Mouse (Mus musculus) cerebellum, adult 18-20 months (tissue): ENCODE data around the gene 2310079G19Rik.

Source experiments
- DNase-seq, 2 experiments: peaks; one replicate each; pipeline ENCODE4 v3.0.0; 2021

Gene 2310079G19Rik

DNA sequence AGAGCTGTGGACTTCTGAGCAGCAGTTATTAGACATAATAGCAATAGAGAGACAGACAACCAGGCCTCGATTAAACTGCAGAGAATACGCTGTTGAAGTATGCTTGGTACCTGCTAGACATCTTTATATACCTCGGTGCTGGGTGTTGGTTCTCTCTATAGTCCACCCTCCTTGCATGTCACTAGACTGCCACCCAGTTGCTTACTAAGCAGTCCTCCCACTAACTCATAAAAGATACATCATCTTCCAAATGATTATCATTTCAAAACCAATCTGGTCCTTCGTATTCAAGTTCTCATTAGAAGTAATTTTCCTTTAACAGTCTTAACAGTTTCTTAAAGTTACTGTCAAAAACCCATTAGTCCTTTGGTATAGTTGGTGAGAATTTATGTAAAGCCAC lies at the start of gene 2310079G19Rik:
TSS of gene 2310079G19Rik (minus strand) at position 101 of the 400 bp plus-strand sequence.
- DNase-seq: no peak

GRCm38 (mm10) chr16:88671571-88671970 lies 44.1 kb upstream of the 2310079G19Rik start, which contains the start of gene Krtap27-1:
Gene Krtap27-1, minus strand, starts transcription at chr16:88671671.
- DNase-seq: no peak

DNA sequence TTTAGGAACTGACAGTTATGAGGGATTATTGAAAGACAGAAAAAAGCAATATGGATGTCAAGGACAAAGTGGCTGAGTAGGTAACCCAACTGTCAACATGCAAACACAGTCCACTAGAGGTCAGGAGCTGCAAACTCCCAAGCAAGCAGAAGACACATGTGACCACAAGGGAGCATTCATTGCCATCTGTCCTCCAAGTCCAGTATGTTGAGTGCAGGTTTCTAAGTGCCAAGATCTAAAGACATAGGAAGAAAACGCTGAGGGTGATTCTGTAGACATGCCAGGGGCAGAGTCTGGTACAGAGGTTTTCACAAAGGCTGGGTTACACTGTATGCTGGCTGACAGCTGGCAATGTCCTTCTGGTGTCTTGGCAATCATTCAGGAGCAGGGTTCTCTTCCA lies 30.0 kb upstream of the 2310079G19Rik start:
- DNase-seq: no peak

- no peak for DNase-seq
Observed at GRCm38 (mm10) chr16:88651952-88652351, 24.5 kb upstream of the 2310079G19Rik start.

DNA sequence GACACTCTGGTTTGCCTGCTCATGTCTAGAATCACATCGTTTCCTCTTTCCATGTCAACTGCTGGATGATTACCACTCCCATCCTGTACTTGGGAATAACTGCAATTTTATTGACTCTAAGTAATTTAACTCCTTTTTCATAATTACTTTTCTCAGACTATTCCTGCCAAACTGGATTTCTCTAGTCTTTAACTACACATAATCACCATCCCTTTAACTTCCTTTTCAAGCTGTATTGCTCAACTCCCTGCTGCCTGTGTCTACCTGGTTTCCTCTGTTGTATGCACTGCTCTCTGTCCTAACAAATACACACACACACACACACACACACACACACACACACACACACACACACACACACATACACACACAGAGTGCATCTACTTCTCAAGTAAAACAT lies 23.6 kb upstream of the 2310079G19Rik start:
- no peak for DNase-seq

DNA sequence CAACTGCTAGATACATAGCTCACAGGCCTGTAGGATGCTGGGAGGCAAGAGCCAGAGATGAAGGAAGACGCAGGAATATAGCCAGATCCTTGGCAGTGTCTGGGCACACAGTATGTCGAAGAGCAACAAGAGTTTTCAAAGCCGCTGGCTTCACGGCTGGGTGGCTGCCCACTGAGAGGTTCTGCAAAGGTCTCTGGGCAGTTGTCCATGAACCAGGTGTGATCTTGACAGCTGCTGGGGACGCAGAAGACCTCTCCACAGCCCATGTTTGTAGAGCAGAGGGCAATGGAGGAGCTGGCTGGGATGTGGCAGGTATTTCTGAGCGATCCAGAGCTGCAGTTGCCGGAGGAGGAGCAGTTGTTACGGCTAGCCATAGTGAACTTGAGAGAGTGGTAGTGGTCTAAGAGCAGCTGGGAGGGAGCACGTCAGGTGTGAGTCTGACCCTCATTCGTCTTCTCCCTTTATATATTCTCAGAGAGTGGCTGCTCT lies 19.9 kb upstream of the 2310079G19Rik start, which contains the start of gene Krtap26-1:
TSS of gene Krtap26-1 (minus strand) at position 439 of the 489 bp plus-strand sequence.
- no peak for DNase-seq

- no peak for DNase-seq
Observed at GRCm38 (mm10) chr16:88646366-88647111, 19.1 kb upstream of the 2310079G19Rik start.

DNA sequence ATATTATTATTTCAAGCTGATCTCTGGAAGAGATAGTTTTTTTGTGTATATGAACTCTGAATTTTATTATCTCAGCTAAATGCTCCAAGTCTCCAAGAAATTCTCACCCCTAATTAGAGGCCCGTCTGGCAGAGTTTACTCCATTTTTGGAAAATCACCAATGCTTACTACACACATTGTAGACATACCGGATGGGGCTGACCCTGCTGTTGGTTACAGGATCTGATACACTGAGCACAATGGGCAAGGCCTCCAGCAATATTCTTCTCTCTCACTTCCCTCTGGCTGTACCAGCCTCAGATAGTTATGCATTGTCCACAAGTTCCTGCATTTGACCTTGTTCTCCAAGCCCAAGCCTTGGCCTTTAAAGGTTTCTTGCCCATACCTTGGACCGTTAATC lies 12.6 kb upstream of the 2310079G19Rik start:
- no peak for DNase-seq

DNA sequence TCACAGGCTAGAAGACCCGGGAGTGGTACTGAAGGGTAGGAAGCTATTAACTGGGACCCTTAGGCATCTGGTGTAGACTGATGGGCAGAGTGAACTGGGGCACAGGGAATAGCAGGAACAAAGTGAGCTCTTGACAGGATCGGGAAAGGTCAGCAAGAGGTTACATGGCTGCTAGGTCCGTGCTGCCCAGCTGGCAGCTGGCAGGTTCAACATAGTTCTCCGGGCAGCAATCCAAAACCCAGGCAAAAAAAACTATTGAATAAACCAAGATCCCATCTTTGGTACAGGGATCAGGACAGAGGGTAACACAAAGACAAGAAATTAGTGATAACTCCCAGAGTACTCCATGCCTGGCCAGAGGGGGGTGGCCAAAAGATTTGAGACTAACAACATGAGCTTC lies 7.7 kb upstream of the 2310079G19Rik start:
- DNase-seq: peak in 1 of 2 experiments; percentile 3

- no peak for DNase-seq
Observed at GRCm38 (mm10) chr16:88631474-88631873, 4.0 kb upstream of the 2310079G19Rik start.

DNA sequence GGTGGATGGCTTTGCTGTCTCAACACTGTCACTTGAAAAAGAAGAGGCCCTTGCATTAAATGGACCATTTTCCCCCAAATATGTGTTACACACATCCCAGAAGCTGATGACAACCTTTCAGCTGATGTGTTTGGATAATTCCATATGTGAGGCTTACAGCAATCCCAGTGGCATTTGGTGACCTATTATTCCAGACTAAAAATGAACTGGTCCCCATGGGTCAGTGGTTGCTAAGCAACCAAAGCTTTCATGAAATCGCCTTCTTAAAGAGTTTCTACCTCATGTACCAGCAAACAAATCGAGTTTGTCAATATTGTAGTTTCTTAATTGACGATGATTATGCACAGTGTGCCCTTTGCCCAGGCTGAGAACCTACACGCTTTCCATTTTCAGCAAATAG lies 14.8 kb downstream of the 2310079G19Rik start:
- no peak for DNase-seq

GRCm38 (mm10) chr16:88611922-88612321 lies 15.5 kb downstream of the 2310079G19Rik start, which contains the start of gene Krtap24-1:
Gene Krtap24-1, minus strand, starts transcription at chr16:88612279.
- DNase-seq: no peak

GRCm38 (mm10) chr16:88604570-88604969 lies 22.9 kb downstream of the 2310079G19Rik start:
- no peak for DNase-seq

DNA sequence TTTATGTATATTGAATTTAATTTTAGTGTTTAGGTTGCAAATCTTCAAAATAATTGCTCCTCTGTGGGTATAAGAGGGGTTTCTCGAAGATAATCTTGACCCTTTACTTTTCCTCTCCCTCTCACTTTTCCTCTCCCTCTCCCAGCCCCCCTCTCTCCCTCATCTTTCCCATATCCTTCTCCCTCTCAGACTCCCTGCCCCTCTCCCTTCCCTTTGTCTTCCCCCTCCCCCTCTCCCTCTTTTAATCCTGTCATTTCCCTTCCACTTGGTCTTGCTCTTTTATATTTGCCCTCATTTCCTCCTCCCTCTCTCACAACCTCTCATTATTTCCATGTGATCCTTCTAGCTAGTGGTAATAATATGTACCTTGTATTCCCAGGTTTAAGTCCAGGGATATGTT lies 25.0 kb downstream of the 2310079G19Rik start:
- no peak for DNase-seq

DNA sequence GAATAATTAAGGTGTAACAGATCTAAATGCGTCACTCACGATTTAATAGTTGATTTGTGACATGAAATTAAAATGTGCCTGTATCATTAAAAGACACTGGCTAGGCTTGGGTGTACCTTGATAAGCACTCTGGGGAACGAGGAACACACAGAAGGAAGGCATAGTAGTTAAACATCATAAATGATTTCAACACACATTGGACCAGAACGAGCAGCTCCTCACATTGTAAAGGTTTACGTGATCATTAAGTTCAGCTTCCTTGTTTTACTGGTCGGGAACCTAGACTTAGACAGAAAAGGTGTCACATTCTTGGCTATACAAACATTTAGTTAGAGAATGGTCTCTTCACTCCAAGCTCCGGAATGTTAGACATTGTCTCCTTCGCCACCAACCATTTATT lies 27.2 kb downstream of the 2310079G19Rik start:
- DNase-seq: no peak

GRCm38 (mm10) chr16:88599504-88600237 lies 27.8 kb downstream of the 2310079G19Rik start:
- DNase-seq: no peak

DNA sequence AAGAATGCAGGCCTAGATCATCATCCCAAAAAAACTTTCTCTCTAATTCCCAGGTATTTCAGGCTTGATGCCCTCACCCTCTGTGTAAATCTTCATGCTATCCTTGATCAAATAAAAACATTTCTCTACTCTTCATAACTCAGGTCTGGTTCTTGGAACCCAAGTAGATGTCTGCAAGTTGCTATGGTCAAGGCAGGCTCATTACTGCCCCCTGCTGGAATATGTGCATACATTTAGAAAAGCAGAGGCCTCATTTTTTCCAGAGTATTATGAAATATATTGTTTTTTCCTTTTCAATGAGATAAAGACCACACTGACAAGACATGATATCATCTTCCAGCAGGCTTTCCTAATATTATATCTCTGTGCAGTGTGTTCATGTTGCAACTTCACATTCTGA lies 34.7 kb downstream of the 2310079G19Rik start:
- DNase-seq: no peak

GRCm38 (mm10) chr16:88583338-88583737 lies 44.1 kb downstream of the 2310079G19Rik start:
- no peak for DNase-seq
